Mouse (Mus musculus) cerebellum, adult 2 months (tissue): ENCODE data around the gene Gm42674. TPM values are rescaled to one million over a fixed set of nuclear protein-coding genes. Genes with fewer than 3 reads are reported as not detected.

Experiments
- DNase-seq, 2 experiments: peaks; one replicate each; pipeline ENCODE4 v3.0.0; 2021
- H3K27ac ChIP-seq: fragments of 200-500 bp; 2 replicates; pipeline ENCODE4 v1.5.1; 2012; ENCODE audit warnings: low read length, control low read depth, inconsistent platforms; ENCODE audit not compliant: insufficient read depth
- H3K27me3 ChIP-seq: fragments of 200-500 bp; 2 replicates; pipeline ENCODE4 v1.6.1; 2012; ENCODE audit warnings: inconsistent platforms, mild to moderate bottlenecking, low read length, moderate library complexity; ENCODE audit not compliant: control insufficient read depth, insufficient read depth
- H3K4me1 ChIP-seq: fragments of 200-500 bp; 2 replicates; pipeline ENCODE4 v1.6.1; 2011; ENCODE audit warnings: low read length; ENCODE audit not compliant: control insufficient read depth, insufficient read depth
- H3K4me3 ChIP-seq: fragments of 200-500 bp; replicated peaks from 2 replicates; pipeline ENCODE3; 2011; ENCODE audit warnings: mild to moderate bottlenecking, low read depth, low read length, control low read depth; ENCODE audit not compliant: insufficient read depth
- CTCF ChIP-seq: fragments of 200-500 bp; IDR thresholded peaks from 2 replicates; pipeline ENCODE4 v1.5.1; 2011; ENCODE audit warnings: low read depth, mild to moderate bottlenecking, control low read depth, low read length, moderate library complexity, borderline replicate concordance; ENCODE audit not compliant: insufficient read depth
- POLR2A ChIP-seq: fragments of 200-500 bp; IDR thresholded peaks from 2 replicates; pipeline ENCODE4 v1.6.1; 2011; ENCODE audit warnings: low read length, control low read depth, borderline replicate concordance; ENCODE audit not compliant: insufficient read depth
- WGBS: fragments of 180-500 bp; shearing (Covaris S2); methylation state at CpG from one replicate; pipeline ENCODE4 v1.1.7; 2018; 5-methylcytosine and 5-hydroxymethylcytosine counted together
- polyA plus RNA-seq: library from polyadenylated mRNA; depleted of rRNA; stranded (reverse); fragments of >200 nt; gene quantifications from 2 replicates; pipeline ENCODE4 v1.2.3, GENCODE M21; 2012

Gm42674 gene
- polyA plus RNA-seq, 1 experiment: not detected

GRCm38 (mm10) chr3:90587361-90588101 lies 14.2 kb upstream of the Gm42674 start:
- Histone ChIP-seq H3K4me3 (no peak overlapping the region), H3K27ac (no peak overlapping the region), H3K4me1 (no peaks in the 10 kb centered on the region; the same call in 1 of the 2 replicates), H3K27me3 (no peaks in the 10 kb centered on the region)
- TF ChIP-seq CTCF (no peak), POLR2A (no peak)
- 86% methylated on average over 14 of the region's 14 CpGs for WGBS
- DNase-seq: no peak

GRCm38 (mm10) chr3:90589390-90589789 lies 12.3 kb upstream of the Gm42674 start:
- TF ChIP-seq CTCF: no peak
- no peak for TF ChIP-seq POLR2A

DNA sequence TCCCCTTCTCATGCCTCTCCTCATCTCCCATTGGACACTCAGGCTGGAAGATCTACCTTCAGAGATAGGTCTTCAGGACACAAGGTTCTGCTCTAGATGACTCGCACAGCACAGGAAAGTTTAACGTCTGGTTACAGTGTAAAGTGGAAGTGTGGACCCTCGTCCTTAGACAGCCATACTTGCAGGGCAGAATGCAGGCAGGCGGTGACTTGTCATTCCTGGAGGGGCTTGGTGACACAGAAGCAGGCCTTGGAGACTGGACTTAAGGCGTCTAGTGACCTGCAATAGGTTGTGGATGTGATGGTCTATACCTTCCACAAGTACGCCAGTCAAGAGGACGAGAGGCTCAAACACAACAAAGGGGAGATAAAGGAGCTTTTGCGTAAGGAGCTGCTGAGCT lies 11.8 kb upstream of the Gm42674 start, which contains the start of gene S100a2:
S100a2 (plus strand) TSS at position 301 of the 400 bp plus-strand sequence.
- Histone ChIP-seq H3K4me3 (no peak within 1 kb of the TSS), H3K27ac (no peak within 1 kb of the TSS), H3K4me1 (no peaks in the 10 kb centered on the region; the same call in 1 of the 2 replicates), H3K27me3 (no peaks in the 10 kb centered on the region)
- no peak for DNase-seq
- TF ChIP-seq POLR2A: no peak
- TF ChIP-seq CTCF: no peak
- 93% methylated on average over 8 of the region's 8 CpGs for WGBS

More at GRCm38 (mm10) chr3:90589390-90589789, 12.3 kb upstream of the Gm42674 start:
- Histone ChIP-seq H3K4me1 (no peaks in the 10 kb centered on the region; the same call in 1 of the 2 replicates), H3K27me3 (no peaks in the 10 kb centered on the region), H3K4me3 (no peak overlapping the region), H3K27ac (no peak overlapping the region)
- no peak for DNase-seq
- WGBS: 86% methylated on average over 6 of the region's 6 CpGs

GRCm38 (mm10) chr3:90594466-90594865 lies 7.2 kb upstream of the Gm42674 start:
- Histone ChIP-seq H3K27ac (no peak overlapping the region), H3K27me3 (0 out of 2 replicates have a peak, but pooled peaks cover 2% of the 10 kb centered on the region), H3K4me3 (no peak overlapping the region), H3K4me1 (no peaks in the 10 kb centered on the region; the same call in 1 of the 2 replicates)
- DNase-seq: no peak
- 91% methylated on average over 1 of the region's 1 CpGs for WGBS
- TF ChIP-seq CTCF (no peak), POLR2A (no peak)

DNA sequence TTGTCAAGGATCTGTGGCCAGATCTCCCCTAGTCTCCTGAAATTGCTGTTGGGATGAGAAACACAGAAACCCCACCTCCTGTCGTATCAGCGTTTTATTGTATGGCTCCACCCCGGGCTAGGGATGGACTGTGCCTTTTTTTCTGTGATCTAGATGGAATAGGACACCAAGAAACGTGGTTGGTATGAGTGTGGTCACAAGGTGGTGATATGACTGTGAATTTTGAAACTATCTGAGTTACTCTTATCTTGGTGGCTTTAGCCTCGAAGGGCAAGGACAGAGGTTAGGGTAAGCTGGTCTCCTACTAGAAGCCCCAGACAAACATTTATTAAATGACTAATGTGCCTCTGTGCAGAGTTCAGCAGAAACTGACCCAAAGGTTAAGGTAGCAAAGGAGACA lies 6.1 kb upstream of the Gm42674 start:
- Histone ChIP-seq H3K27ac (no peak overlapping the region), H3K4me3 (no peak overlapping the region), H3K4me1 (no peaks in the 10 kb centered on the region), H3K27me3 (0 out of 2 replicates have a peak, but pooled peaks cover 2% of the 10 kb centered on the region)
- DNase-seq: no peak
- WGBS: 75% methylated on average over 5 of the region's 5 CpGs
- TF ChIP-seq CTCF (no peak), POLR2A (no peak)

GRCm38 (mm10) chr3:90596810-90597209 lies 4.9 kb upstream of the Gm42674 start:
- no peak overlapping the region for H3K4me3 ChIP-seq
- H3K4me1 ChIP-seq: no peaks in the 10 kb centered on the region
- no peak for TF ChIP-seq POLR2A
- no peak for TF ChIP-seq CTCF
- DNase-seq: no peak
- 0 out of 2 replicates have a peak, but pooled peaks cover 2% of the 10 kb centered on the region for H3K27me3 ChIP-seq
- WGBS: 85% methylated on average over 6 of the region's 6 CpGs
- H3K27ac ChIP-seq: no peak overlapping the region

DNA sequence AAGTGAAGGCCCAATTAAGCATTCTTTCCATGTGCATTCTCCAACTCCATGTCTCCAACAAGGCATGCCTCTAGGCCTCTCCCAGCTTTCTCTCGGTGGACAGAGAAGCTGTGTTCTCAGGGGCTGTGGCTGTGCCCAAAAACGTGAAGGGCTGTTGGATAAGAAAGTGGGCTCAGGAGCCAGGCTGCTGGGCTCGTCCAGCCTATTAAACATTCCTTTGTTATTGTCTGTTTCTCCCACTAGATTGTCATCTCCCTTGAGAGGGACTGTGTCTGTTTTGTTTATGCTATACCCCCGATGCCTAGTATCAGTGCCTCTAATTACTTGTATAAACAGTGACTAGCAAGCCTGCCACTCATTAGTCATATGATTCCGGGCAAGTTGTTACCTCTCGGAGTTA lies 4.0 kb upstream of the Gm42674 start:
- 46% methylated on average over 6 of the region's 6 CpGs for WGBS
- no peak overlapping the region for H3K27ac ChIP-seq
- 0 out of 2 replicates have a peak, but pooled peaks cover 2% of the 10 kb centered on the region for H3K27me3 ChIP-seq

DNA sequence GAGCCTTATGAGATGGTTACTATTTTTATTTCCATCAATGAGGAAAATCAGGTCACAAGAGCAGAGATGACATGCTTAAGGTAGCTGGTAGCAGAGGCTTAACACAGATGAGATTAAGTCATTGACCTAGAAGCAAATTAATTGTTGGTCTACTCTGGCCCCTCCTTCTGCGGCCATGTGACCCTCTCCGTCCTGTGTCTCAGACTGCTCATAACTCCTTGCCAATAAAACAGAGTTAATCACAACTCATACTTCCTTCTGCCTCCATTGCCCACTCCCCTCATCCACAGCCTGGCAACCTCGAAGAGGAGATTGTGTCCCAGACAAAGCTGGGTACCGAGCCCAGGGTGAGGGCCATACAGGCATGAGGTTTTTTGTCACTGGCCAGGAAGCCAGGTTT lies 3.5 kb upstream of the Gm42674 start:
- 70% methylated on average over 4 of the region's 4 CpGs for WGBS
- no peaks in the 10 kb centered on the region for H3K4me1 ChIP-seq
- no peak for DNase-seq
- no peak overlapping the region for H3K4me3 ChIP-seq
- H3K27me3 ChIP-seq: 0 out of 2 replicates have a peak, but pooled peaks cover 2% of the 10 kb centered on the region
- no peak overlapping the region for H3K27ac ChIP-seq
- TF ChIP-seq POLR2A (no peak), CTCF (no peak)

More for the DNA sequence above, 4.0 kb upstream of the Gm42674 start:
- Histone ChIP-seq H3K4me1 (no peaks in the 10 kb centered on the region), H3K4me3 (no peak overlapping the region)
- TF ChIP-seq POLR2A (no peak), CTCF (no peak)
- no peak for DNase-seq
